Mouse (Mus musculus) hindbrain, embryonic 11.5 days (tissue): ENCODE data around the gene Sun1. TPM values are rescaled to one million over a fixed set of nuclear protein-coding genes. Genes with fewer than 3 reads are reported as not detected.

Experiments used
- ATAC-seq: fragments of 200-750 bp; cut with Nextera tagmentation; 2 replicates; pipeline ENCODE4 v1.8.0; 2017; ENCODE audit warnings: mild to moderate bottlenecking, moderate TSS enrichment, moderate library complexity; ENCODE audit not compliant: low FRiP score
- DNase-seq: peaks from one replicate; pipeline ENCODE4 v3.0.0-alpha.2; 2015; ENCODE audit warnings: low spot score
- H3K27ac ChIP-seq: fragments of 300-500 bp; sonication (generic); 2 replicates; pipeline ENCODE4 v1.5.1; 2014; ENCODE audit warnings: mild to moderate bottlenecking, low read depth, low read length
- H3K27me3 ChIP-seq: fragments of 300-500 bp; sonication (generic); 2 replicates; pipeline ENCODE4 v1.6.1; 2014; ENCODE audit warnings: mild to moderate bottlenecking, low read length, moderate library complexity, mixed read lengths; ENCODE audit not compliant: control insufficient read depth, insufficient read depth
- H3K36me3 ChIP-seq: fragments of 300-500 bp; sonication (generic); 2 replicates; pipeline ENCODE4 v1.6.1; 2014; ENCODE audit warnings: mild to moderate bottlenecking, low read length, moderate library complexity, mixed read lengths; ENCODE audit not compliant: control insufficient read depth, insufficient read depth
- H3K4me1 ChIP-seq: fragments of 300-500 bp; sonication (generic); replicated peaks from 2 replicates; pipeline ENCODE4 v1.6.1; 2014; ENCODE audit warnings: low read length, mixed read lengths; ENCODE audit not compliant: control insufficient read depth, insufficient read depth
- H3K4me2 ChIP-seq: fragments of 300-500 bp; sonication (generic); replicated peaks from 2 replicates; pipeline ENCODE4 v1.6.1; 2014; ENCODE audit warnings: mild to moderate bottlenecking, low read depth, low read length
- H3K4me3 ChIP-seq: fragments of 300-500 bp; sonication (generic); 2 replicates; pipeline ENCODE4 v1.5.1; 2014; ENCODE audit warnings: low read depth, low read length
- H3K9ac ChIP-seq: fragments of 300-500 bp; sonication (generic); 2 replicates; pipeline ENCODE4 v1.6.1; 2014; ENCODE audit warnings: low read depth, low read length
- H3K9me3 ChIP-seq: fragments of 300-500 bp; sonication (generic); 2 replicates; pipeline ENCODE4 v1.6.1; 2016; ENCODE audit warnings: low read length; ENCODE audit not compliant: control insufficient read depth
- WGBS: fragments of 180-500 bp; shearing (Covaris S2); extraction: QIAGEN DNeasy Blood & Tissue Kit; methylation state at CpG from one replicate; pipeline ENCODE4 v1.1.7; 2014; 5-methylcytosine and 5-hydroxymethylcytosine counted together
- polyA plus RNA-seq: library from polyadenylated mRNA; unstranded; fragments of >200 nt; fragmentation: Nextera tagmentation; extraction: Ambion mirVana; gene quantifications from 2 replicates; pipeline ENCODE4 v1.2.1, GENCODE M21; 2014

The Sun1 gene
- 38.4 and 43.8 TPM in 2 replicates for polyA plus RNA-seq

DNA sequence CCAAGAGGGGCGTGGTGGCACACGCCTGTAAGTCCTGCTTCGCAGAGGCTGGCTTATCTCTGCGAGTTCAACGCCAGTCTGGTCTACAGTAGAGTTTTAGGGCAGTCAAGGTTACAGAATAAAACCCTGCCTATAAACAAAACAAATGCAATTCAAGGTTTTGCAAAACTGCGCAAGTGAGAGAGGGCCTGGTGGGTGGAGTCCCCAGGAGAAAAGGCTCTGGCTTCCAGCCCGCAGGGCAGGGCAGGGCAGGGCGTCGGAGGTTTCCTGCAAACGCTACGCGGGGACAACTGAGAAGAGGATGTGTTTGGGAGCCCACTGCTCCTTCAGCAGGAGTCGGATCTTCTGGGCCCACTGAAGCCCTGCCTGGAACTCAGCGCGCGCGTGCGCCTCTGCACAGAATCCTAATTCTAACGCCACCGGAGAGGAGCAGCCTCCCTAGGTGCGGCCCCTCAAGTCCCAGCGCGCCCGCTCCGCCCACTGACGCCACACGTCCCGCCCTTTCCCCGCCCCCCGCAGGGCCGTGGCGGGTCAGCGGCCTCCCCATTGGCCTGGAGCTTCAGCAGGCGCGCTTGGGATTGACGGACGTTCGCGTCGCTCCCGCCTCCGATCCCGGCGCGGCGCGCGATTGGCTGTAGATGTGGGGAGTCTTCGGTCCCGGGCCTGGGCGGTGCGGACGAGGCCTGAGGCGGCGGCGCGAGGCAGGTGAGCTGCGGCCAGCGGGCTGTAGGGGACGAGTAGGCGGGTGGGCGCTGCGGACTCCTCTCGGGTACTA lies at the start of gene Sun1:
TSS of gene Sun1 (plus strand) at position 643 of the 775 bp plus-strand sequence.
- H3K4me2 ChIP-seq, result peak within 1 kb of the TSS; percentile 95
- H3K9ac ChIP-seq, result peak within 1 kb of the TSS; percentile 88
- H3K4me3 ChIP-seq, result peak within 1 kb of the TSS; percentile 96
- no peaks in the 10 kb centered on the region for H3K9me3 ChIP-seq
- no peaks in the 10 kb centered on the region for H3K36me3 ChIP-seq
- DNase-seq (peak; percentile 99), ATAC-seq (peak; percentile 99)
- peak within 1 kb of the TSS; percentile 58; the same call in 1 of the 2 replicates for H3K27ac ChIP-seq
- H3K27me3 ChIP-seq, result no peaks in the 10 kb centered on the region
- peaks cover 8% of the 10 kb centered on the region for H3K4me1 ChIP-seq
- WGBS, result 2% methylated on average over 57 of the region's 64 CpGs

DNA sequence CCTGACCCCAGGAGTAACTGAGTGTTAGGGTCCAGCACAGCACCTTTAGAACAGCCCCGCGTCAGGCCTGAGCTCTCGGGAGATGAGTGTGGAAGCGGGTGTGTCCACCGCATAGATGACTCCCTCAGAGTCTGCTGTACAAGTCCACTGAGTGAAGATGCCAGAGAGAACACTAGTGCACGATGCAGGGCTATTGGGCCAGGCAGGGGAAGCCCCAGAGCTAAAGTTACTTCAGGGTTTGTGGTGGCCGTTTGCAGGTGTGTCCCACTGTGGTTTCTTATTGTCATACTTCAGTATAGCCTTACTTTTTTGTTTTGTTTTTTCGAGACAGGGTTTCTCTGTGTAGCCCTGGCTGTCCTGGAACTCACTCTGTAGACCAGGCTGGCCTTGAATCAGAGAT lies 39.5 kb upstream of the Sun1 start:
- DNase-seq, result no peak
- Histone ChIP-seq H3K27me3 (no peaks in the 10 kb centered on the region), H3K36me3 (no peaks in the 10 kb centered on the region), H3K9ac (no peak overlapping the region), H3K4me1 (no peaks in the 10 kb centered on the region), H3K4me2 (no peak overlapping the region), H3K9me3 (no peaks in the 10 kb centered on the region), H3K27ac (no peak overlapping the region), H3K4me3 (no peak overlapping the region)
- ATAC-seq, result no peak
- 88% methylated on average over 8 of the region's 8 CpGs for WGBS

DNA sequence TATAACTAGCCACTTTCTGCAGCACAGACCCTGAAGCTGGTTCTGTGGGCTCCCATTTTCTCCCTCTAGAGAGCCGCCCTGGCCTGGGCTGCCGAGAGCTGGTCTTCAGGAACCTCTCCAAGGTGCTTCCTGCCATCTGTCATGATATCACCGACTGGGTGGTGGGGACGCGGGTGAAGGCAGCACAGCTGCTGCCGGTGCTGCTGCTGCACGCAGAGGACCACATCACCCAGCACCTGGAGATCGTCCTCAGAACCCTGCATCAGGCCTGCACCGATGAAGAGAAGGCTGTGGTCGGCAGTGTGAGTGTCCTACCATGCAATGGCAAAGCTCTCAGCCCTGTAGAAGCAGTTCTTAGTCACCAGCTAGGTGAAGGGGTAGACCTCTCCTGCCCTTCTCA lies 38.8 kb upstream of the Sun1 start:
- H3K9ac ChIP-seq, result no peak overlapping the region
- H3K36me3 ChIP-seq, result no peaks in the 10 kb centered on the region
- no peaks in the 10 kb centered on the region for H3K9me3 ChIP-seq
- H3K4me3 ChIP-seq, result no peak overlapping the region
- H3K4me1 ChIP-seq, result no peaks in the 10 kb centered on the region
- H3K27me3 ChIP-seq, result no peaks in the 10 kb centered on the region
- WGBS, result 90% methylated on average over 10 of the region's 10 CpGs
- DNase-seq, result no peak
- ATAC-seq, result no peak
- no peak overlapping the region for H3K27ac ChIP-seq
- no peak overlapping the region for H3K4me2 ChIP-seq

DNA sequence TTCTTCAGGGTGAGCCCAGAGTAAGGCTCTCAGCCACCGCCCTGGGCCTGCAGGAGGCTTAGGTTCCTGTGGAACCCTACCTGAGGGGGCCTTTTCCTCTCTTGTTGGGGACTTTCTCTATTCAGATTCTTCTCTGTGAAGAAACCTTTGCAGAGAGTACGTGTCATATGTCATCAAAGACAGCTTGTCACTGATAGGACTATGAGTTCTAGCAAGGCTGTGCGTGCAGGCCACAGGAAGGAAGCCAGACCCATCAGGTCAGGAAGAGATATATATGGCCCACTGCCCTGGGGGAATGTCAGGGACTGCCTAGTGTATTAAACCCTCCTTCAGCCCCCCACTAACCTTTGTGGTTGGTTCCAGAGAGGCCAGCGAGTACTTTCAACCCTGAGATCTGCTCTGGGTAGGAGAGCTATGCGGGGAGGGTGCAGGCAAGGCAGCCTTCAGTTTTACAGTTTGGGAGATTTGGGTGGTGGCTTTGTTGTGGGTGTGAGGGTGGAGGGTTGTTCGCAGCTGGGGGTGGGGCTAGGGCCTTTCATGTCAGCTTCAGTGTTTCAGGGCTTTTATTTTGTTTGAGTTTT lies 33.6 kb upstream of the Sun1 start:
- no peak overlapping the region for H3K27ac ChIP-seq
- no peak overlapping the region for H3K4me2 ChIP-seq
- H3K9ac ChIP-seq, result no peak overlapping the region
- 0 out of 2 replicates have a peak, but pooled peaks cover 6% of the 10 kb centered on the region for H3K36me3 ChIP-seq
- ATAC-seq, result no peak
- H3K4me3 ChIP-seq, result no peak overlapping the region
- H3K27me3 ChIP-seq, result no peaks in the 10 kb centered on the region
- no peaks in the 10 kb centered on the region for H3K4me1 ChIP-seq
- H3K9me3 ChIP-seq, result no peaks in the 10 kb centered on the region
- 93% methylated on average over 6 of the region's 6 CpGs for WGBS
- no peak for DNase-seq

DNA sequence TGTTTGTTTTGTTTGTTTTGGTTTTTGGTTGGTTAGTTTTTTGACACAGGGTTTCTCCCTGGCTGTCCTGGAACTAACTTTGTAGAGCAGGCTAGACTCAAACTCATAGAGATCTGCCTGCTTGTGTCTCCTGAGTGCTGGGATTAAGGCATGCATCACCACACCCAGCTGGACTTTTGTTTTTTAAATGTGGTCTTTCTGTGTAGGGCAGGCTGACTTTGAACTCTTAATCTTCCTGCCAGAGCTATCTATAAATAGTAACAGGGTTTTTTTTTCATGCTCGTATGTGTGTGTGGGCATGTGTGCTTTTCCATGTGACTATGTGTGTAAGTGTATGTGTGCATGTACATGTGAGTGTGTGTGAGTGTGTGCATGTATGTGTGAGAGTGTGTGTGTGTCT lies 32.9 kb upstream of the Sun1 start:
- H3K9ac ChIP-seq, result no peak overlapping the region
- no peak overlapping the region for H3K27ac ChIP-seq
- no peaks in the 10 kb centered on the region for H3K27me3 ChIP-seq
- no peak overlapping the region for H3K4me2 ChIP-seq
- DNase-seq (no peak), ATAC-seq (no peak)
- H3K36me3 ChIP-seq, result peaks cover 10% of the 10 kb centered on the region; the same call in 1 of the 2 replicates
- 81% methylated on average over 1 of the region's 1 CpGs for WGBS
- no peak overlapping the region for H3K4me3 ChIP-seq
- H3K4me1 ChIP-seq, result no peaks in the 10 kb centered on the region
- H3K9me3 ChIP-seq, result no peaks in the 10 kb centered on the region

DNA sequence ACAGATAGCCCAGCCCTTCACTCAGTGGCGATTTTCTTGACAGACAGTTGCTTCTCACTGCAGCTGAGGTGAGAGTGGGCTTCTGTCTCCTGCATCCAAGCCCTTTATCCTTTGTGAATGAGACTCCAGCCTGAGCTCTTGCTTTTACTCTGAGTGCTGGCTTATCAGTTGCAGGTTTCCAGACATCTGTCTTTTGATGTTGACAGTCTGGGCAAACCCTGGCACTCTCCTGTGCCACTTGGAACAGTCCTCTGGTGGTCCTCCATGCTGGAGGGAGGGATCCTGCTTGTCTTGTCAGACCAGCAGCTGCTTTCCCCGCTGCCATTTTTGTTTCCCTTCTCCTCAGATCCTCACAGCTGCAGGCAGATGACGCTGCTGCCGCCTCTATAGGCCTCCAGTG lies 28.5 kb upstream of the Sun1 start:
- ATAC-seq (no peak), DNase-seq (no peak)
- WGBS, result 91% methylated on average over 4 of the region's 4 CpGs
- Histone ChIP-seq H3K9me3 (no peaks in the 10 kb centered on the region), H3K4me2 (no peak overlapping the region), H3K27me3 (no peaks in the 10 kb centered on the region), H3K36me3 (peaks cover 11% of the 10 kb centered on the region), H3K4me3 (no peak overlapping the region), H3K4me1 (no peaks in the 10 kb centered on the region), H3K27ac (no peak overlapping the region), H3K9ac (no peak overlapping the region)

DNA sequence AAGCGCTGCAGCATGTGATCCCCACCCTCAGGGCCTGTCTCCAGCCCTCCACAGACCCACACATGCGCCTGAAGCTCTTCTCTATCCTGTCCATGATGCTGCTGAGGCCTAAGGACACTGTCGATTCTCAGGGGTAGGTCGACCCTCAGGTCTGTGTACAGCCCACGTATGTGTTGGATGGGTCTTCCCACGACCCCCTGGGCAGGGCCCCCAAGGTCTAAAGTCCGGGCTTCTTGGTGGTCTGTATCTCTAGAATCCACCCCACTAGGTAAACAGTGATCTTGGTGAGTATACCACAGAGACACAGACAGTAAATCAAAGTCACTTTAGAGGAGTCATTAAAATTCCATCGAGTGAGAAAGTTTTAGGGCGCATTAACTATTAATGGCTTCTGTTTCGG lies 26.3 kb upstream of the Sun1 start:
- DNase-seq (no peak), ATAC-seq (no peak)
- H3K36me3 ChIP-seq, result peaks cover 13% of the 10 kb centered on the region
- no peak overlapping the region for H3K9ac ChIP-seq
- H3K27ac ChIP-seq, result no peak overlapping the region
- no peak overlapping the region for H3K4me2 ChIP-seq
- 83% methylated on average over 10 of the region's 10 CpGs for WGBS
- H3K4me3 ChIP-seq, result no peak overlapping the region
- H3K27me3 ChIP-seq, result no peaks in the 10 kb centered on the region
- no peaks in the 10 kb centered on the region for H3K4me1 ChIP-seq
- no peaks in the 10 kb centered on the region for H3K9me3 ChIP-seq

DNA sequence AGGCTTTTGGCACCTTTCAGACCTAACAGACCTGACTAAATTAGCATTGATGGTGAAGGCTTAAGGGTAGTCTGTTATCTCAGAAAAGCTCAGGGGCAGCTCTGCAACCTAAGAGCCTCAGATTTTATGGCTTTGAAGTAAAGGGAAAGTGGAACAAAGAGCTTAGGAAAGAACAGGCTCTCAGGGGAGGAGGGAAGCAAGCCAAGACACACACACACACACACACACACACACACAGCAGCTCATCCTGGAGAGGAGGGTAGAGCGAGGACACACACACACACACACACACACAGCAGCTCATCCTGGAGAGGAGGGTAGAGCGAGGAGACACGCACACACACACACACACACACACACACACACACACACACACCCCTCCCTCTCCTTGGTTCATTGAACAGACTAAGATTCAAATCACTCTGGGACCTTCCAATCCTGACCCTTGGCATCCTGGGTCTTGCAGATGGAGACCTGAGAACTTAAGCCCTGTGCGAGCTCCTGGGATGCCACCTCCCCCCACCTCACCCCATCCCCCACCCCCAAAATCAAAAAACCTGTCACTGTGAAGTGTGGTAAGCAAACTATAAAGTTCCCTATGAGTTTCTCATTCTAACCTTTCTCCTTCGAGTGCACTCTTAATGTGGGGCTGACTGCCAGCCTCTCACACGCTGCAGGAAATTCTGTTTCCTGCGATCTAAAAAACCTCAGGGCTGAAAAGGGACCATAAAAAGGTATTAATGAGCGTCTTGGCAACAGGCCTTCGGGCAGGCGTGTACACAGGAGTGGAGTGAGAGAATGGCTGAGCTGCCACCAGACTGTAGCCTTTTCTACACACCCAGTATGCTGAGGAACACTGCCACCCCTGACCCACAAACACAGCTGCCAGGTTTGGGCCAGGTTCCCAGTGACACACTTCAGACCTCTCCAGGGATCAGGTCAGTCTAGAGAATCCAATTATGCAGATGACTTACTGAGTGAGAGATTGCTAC lies 25.6 kb upstream of the Sun1 start:
- H3K27me3 ChIP-seq, result no peaks in the 10 kb centered on the region
- H3K4me2 ChIP-seq, result no peak overlapping the region
- no peaks in the 10 kb centered on the region for H3K4me1 ChIP-seq
- no peak for ATAC-seq
- H3K9ac ChIP-seq, result no peak overlapping the region
- no peak overlapping the region for H3K27ac ChIP-seq
- H3K36me3 ChIP-seq, result peaks cover 13% of the 10 kb centered on the region
- no peaks in the 10 kb centered on the region for H3K9me3 ChIP-seq
- no peak overlapping the region for H3K4me3 ChIP-seq
- DNase-seq, result no peak
- 89% methylated on average over 10 of the region's 10 CpGs for WGBS
